ENCODE assay signal across 31 mouse cellular contexts in the genomic region with DNA sequence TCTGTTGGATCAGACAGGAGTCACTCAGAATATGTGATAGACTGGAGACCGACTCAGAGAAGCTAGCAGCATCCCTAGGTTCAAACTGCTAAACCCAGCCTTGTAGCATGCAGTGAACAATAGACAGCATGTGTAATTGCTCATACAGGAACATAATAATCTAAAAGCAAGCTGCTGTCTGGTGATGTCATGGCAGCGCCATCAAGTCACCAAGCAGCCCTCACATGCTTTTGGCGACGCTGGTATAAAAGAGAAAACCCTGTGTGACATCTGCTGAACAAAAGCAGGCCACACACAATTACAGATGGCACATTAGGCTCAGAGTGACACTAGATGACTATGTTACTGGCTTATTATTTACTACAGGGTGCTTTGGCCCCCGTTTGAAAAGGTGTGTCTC. TPM values are rescaled to one million over a fixed set of nuclear protein-coding genes. Genes with fewer than 3 reads are reported as not detected.
DNase-seq lines count a peak whose midpoint lies in the region; ATAC-seq and TF ChIP-seq lines count a peak whose summit lies in the region.
"Had no signal": no experiment of that assay in that cellular context is flagged by ENCODE, and none has a peak within 500 bp of the region (broad histone marks: within the 10 kb centered on the region; RNA-seq: fewer than 3 reads in every experiment).

No protein-coding gene starts in this region.

- H3K4me2 ChIP-seq in forebrain, embryonic 13.5 days = no peak overlapping the region
- no peak overlapping the region for H3K4me2 ChIP-seq in forebrain, embryonic 11.5 days (ENCODE audit: low read depth, low read length, severe bottlenecking)
- H3K4me2 ChIP-seq in forebrain, postnatal 0 days (ENCODE audit: low read depth) = no peak overlapping the region
- H3K4me2 ChIP-seq: embryonic facial prominence, embryonic 13.5 days; heart, embryonic 13.5 days; hindbrain, embryonic 13.5 days; intestine, embryonic 15.5 days had no signal

- H3K4me1 ChIP-seq in forebrain, embryonic 13.5 days = peaks cover 13% of the 10 kb centered on the region
- H3K4me1 ChIP-seq in forebrain, embryonic 11.5 days (replicated peaks; ENCODE audit: control insufficient read depth, insufficient read depth, low read length) = no peaks in the 10 kb centered on the region
- H3K4me1 ChIP-seq in testis, adult 2 months (ENCODE audit: control insufficient read depth, insufficient read depth, low read length) = peaks cover 9% of the 10 kb centered on the region
- no peaks in the 10 kb centered on the region for H3K4me1 ChIP-seq in forebrain, postnatal 0 days (ENCODE audit: insufficient read depth)

- no peaks in the 10 kb centered on the region for H3K9me3 ChIP-seq in forebrain, embryonic 13.5 days (replicated peaks)
- no peaks in the 10 kb centered on the region for H3K9me3 ChIP-seq in forebrain, embryonic 11.5 days (ENCODE audit: control insufficient read depth, low read length)
- no peaks in the 10 kb centered on the region for H3K9me3 ChIP-seq in forebrain, postnatal 0 days (ENCODE audit: low read length)
- H3K9me3 ChIP-seq: embryonic facial prominence, embryonic 13.5 days; G1E; heart, embryonic 10.5 days; heart, embryonic 13.5 days; hindbrain, embryonic 13.5 days; intestine, embryonic 15.5 days had no signal

- peak; percentile 7 for ATAC-seq in forebrain, embryonic 13.5 days
- no peak for ATAC-seq in forebrain, embryonic 11.5 days (replicated peaks; ENCODE audit: low FRiP score)
- peak; percentile 58; the same call in 1 of the 2 replicates for ATAC-seq in forebrain, postnatal 0 days
- ATAC-seq: hindbrain, embryonic 16.5 days; intestine, embryonic 15.5 days; Patski had no signal

- no peak for TF ChIP-seq POLR2A in testis, adult 2 months (IDR thresholded peaks at IDR 0.05; ENCODE audit: control insufficient read depth, low read depth, low read length)

- DNase-seq in forebrain, embryonic 11.5 days (ENCODE audit: low spot score) = no peak
- peak; percentile 46 for DNase-seq in heart, adult 11 months
- DNase-seq in heart, postnatal 25 days (ENCODE audit: low spot score) = no peak
- no peak for DNase-seq in testis, postnatal 10 days (ENCODE audit: low spot score)
- no peak for DNase-seq in forebrain, postnatal 0 days
- DNase-seq in spleen, postnatal 4 days (ENCODE audit: low spot score in 2 of 2) = no peak
- DNase-seq: adrenal gland, postnatal 14 days; B cell, adult 2 months; cerebellum, adult 11-12 months; cerebellum, adult 8-10 months; cerebellum, postnatal 25 days; gastrocnemius, adult 2 months; gastrocnemius, postnatal 25 days; heart, adult 2 months; heart, postnatal 14 days; kidney, adult 11 months; kidney, adult 8-10 months had no signal

- H3K27ac ChIP-seq in forebrain, embryonic 13.5 days = peak overlapping the region; percentile 11; the same call in 1 of the 2 replicates
- no peak overlapping the region for H3K27ac ChIP-seq in forebrain, embryonic 11.5 days (ENCODE audit: low read depth, low read length)
- no peak overlapping the region for H3K27ac ChIP-seq in testis, adult 2 months (ENCODE audit: control insufficient read depth, insufficient read depth, low read depth, low read length)
- no peak overlapping the region for H3K27ac ChIP-seq in forebrain, postnatal 0 days (ENCODE audit: low read depth, low read length)
- H3K27ac ChIP-seq: embryonic facial prominence, embryonic 13.5 days; gastrocnemius, adult 2 months; heart, adult 2 months; heart, embryonic 10.5 days; heart, embryonic 13.5 days; hindbrain, embryonic 13.5 days; intestine, embryonic 15.5 days had no signal

- H3K4me3 ChIP-seq in forebrain, embryonic 13.5 days = no peak overlapping the region
- no peak overlapping the region for H3K4me3 ChIP-seq in forebrain, embryonic 11.5 days (ENCODE audit: low read depth, low read length)
- H3K4me3 ChIP-seq in testis, adult 2 months (ENCODE audit: control insufficient read depth, low read depth, low read length) = peak overlapping the region; percentile 4; the same call in 1 of the 2 replicates
- H3K4me3 ChIP-seq in forebrain, postnatal 0 days (ENCODE audit: low read depth, low read length) = no peak overlapping the region
- H3K4me3 ChIP-seq: embryonic facial prominence, embryonic 13.5 days; erythroblast, embryonic 14.5 days; gastrocnemius, adult 2 months; heart, adult 2 months; heart, embryonic 10.5 days; heart, embryonic 13.5 days; hindbrain, embryonic 13.5 days; intestine, embryonic 15.5 days had no signal

- no peaks in the 10 kb centered on the region for H3K36me3 ChIP-seq in forebrain, embryonic 13.5 days (ENCODE audit: poor library complexity, severe bottlenecking)
- no peaks in the 10 kb centered on the region for H3K36me3 ChIP-seq in forebrain, embryonic 11.5 days (ENCODE audit: control insufficient read depth, insufficient read depth, low read length)
- H3K36me3 ChIP-seq in testis, adult 2 months (ENCODE audit: control insufficient read depth, insufficient read depth, low read length) = no peaks in the 10 kb centered on the region
- no peaks in the 10 kb centered on the region for H3K36me3 ChIP-seq in forebrain, postnatal 0 days (ENCODE audit: insufficient read depth)
- H3K36me3 ChIP-seq: embryonic facial prominence, embryonic 13.5 days; G1E; heart, embryonic 10.5 days; heart, embryonic 13.5 days; hindbrain, embryonic 13.5 days; intestine, embryonic 15.5 days had no signal

- intact Hi-C loops in heart, postnatal 25 days (cut with DNase I) = no loop called here

- H3K9ac ChIP-seq in forebrain, embryonic 13.5 days = no peak overlapping the region
- H3K9ac ChIP-seq in forebrain, embryonic 11.5 days (ENCODE audit: low read length) = no peak overlapping the region
- H3K9ac ChIP-seq in forebrain, postnatal 0 days = no peak overlapping the region
- H3K9ac ChIP-seq: embryonic facial prominence, embryonic 13.5 days; heart, embryonic 13.5 days; hindbrain, embryonic 13.5 days; intestine, embryonic 15.5 days had no signal

- no peak for TF ChIP-seq CTCF in testis, adult 2 months (IDR thresholded peaks at IDR 0.05; ENCODE audit: control insufficient read depth, insufficient read depth, insufficient replicate concordance, low read depth, low read length)
- TF ChIP-seq CTCF in forebrain, postnatal 0 days (IDR thresholded peaks at IDR 0.05; ENCODE audit: low read depth) = no peak

- WGBS in forebrain, embryonic 13.5 days = 37% methylated on average over 5 of the region's 5 CpGs
- WGBS in forebrain, embryonic 11.5 days = 70% methylated on average over 5 of the region's 5 CpGs
- WGBS in forebrain, postnatal 0 days = 33% methylated on average over 5 of the region's 5 CpGs

- no peaks in the 10 kb centered on the region for H3K27me3 ChIP-seq in forebrain, embryonic 13.5 days
- no peaks in the 10 kb centered on the region for H3K27me3 ChIP-seq in forebrain, embryonic 11.5 days (ENCODE audit: control insufficient read depth, insufficient read depth, low read length)
- H3K27me3 ChIP-seq in testis, adult 2 months (ENCODE audit: control insufficient read depth, insufficient read depth, low read length) = no peaks in the 10 kb centered on the region
- no peaks in the 10 kb centered on the region for H3K27me3 ChIP-seq in forebrain, postnatal 0 days (ENCODE audit: insufficient read depth, low read length)
- H3K27me3 ChIP-seq: CH12.LX; embryonic facial prominence, embryonic 13.5 days; heart, embryonic 13.5 days; hindbrain, embryonic 13.5 days; intestine, embryonic 15.5 days had no signal

RNA-seq across cellular contexts. Expression of a gene that starts 1.5 kb away (rescaled TPM):
- 0.45 and 0.79 TPM in 2 replicates for polyA plus RNA-seq in forebrain, embryonic 13.5 days (2015; fragmentation: Nextera tagmentation; extraction: Ambion mirVana)
- 0.21 TPM in 1 of 2 replicates, not detected in the other for polyA plus RNA-seq in forebrain, embryonic 11.5 days (2014; fragmentation: Nextera tagmentation; extraction: Ambion mirVana)
- not detected for total RNA-seq in heart, postnatal 25 days (2021)
- polyA plus RNA-seq in testis, adult 2 months (2012; rRNA removed) = 53.9 and 59.4 TPM in 2 replicates
- total RNA-seq in forebrain, postnatal 0 days (2014; rRNA removed) = 2.3 and 2.7 TPM in 2 replicates
- polyA plus RNA-seq in forebrain, postnatal 0 days (2015; fragmentation: Nextera tagmentation; extraction: Ambion mirVana) = 2.9 and 3.9 TPM in 2 replicates
- total RNA-seq: adrenal gland, postnatal 14 days; common myeloid progenitor, adult 5-6 weeks; G1E; gastrocnemius, adult 2 months; gastrocnemius, postnatal 25 days; heart, adult 2 months; hematopoietic stem cell, adult 5-6 weeks had no signal
- polyA plus RNA-seq: erythroblast, embryonic 14.5 days; G1E; Patski had no signal

RNA-seq across cellular contexts. Expression of a gene that starts 50.7 kb away (rescaled TPM):
- polyA plus RNA-seq in forebrain, embryonic 13.5 days (2015; fragmentation: Nextera tagmentation; extraction: Ambion mirVana) = 0.93 and 1.1 TPM in 2 replicates
- 0.77 and 0.99 TPM in 2 replicates for polyA plus RNA-seq in forebrain, embryonic 11.5 days (2014; fragmentation: Nextera tagmentation; extraction: Ambion mirVana)
- 1 to 10 TPM; 8.2 to 8.4 TPM for total RNA-seq in heart, postnatal 25 days (2021)
- polyA plus RNA-seq in testis, adult 2 months (2012; rRNA removed) = 0.63 and 1.3 TPM in 2 replicates
- 2.8 and 3.1 TPM in 2 replicates for total RNA-seq in forebrain, postnatal 0 days (2014; rRNA removed)
- 1.2 TPM in 2 replicates for polyA plus RNA-seq in forebrain, postnatal 0 days (2015; fragmentation: Nextera tagmentation; extraction: Ambion mirVana)

Comparison
In these comparisons a context has a peak if more than half of its experiments do, and no peak if none do; other contexts are left out.
1. RNA of a gene that starts 1.5 kb away (polyA plus RNA-seq): 53.9 to 59.4 TPM in testis, adult 2 months; 2.9 to 3.9 TPM in forebrain, postnatal 0 days, 0.45 to 0.79 TPM in forebrain, embryonic 13.5 days and 0.21 TPM in forebrain, embryonic 11.5 days; every median in the first group is over 10 times any median in the second.